Mouse (Mus musculus) B cell, adult (primary cell): ENCODE data around the gene Lrrc7. TPM values are rescaled to one million over a fixed set of nuclear protein-coding genes. Genes with fewer than 3 reads are reported as not detected.

ENCODE experiments used
- total RNA-seq: library from RNA; stranded (reverse); gene quantifications from 4 replicates; pipeline ENCODE4 v1.2.4, GENCODE M21; 2023; ENCODE audit not compliant: inconsistent age

The Lrrc7 gene
- total RNA-seq = not detected in 4 replicates

GRCm38 (mm10) chr3:158561987-158562360, at the start of gene Lrrc7:
Lrrc7 (minus strand) TSS chr3:158562221.

GRCm38 (mm10) chr3:158036329-158036988, 525.6 kb downstream of the Lrrc7 start, which contains the start of the genes Srsf11 and Lrrc40:
Srsf11 (minus strand) TSS chr3:158036639.
Lrrc40 (plus strand) TSS chr3:158036662.

